Mouse (Mus musculus) myocyte (in vitro differentiated cells): ENCODE measurements around the gene Tspan17.

Source experiments
- E2F4 ChIP-seq: IDR thresholded peaks from one replicate; pipeline ENCODE4 v1.6.1; 2011; ENCODE audit warnings: mild to moderate bottlenecking, control low read depth, moderate library complexity; ENCODE audit not compliant: insufficient read depth
- MAX ChIP-seq: IDR thresholded peaks from one replicate; pipeline ENCODE4 v1.6.1; 2011; ENCODE audit warnings: low read depth, mild to moderate bottlenecking, control low read depth
- MYOD1 ChIP-seq, 3 experiments: IDR thresholded peaks; one replicate each; pipeline ENCODE4 v1.6.1; 2011; ENCODE audit warnings: control low read depth in 2 of 3, low read depth in 2 of 3, mild to moderate bottlenecking in 2 of 3, moderate library complexity in 1 of 3; ENCODE audit not compliant: insufficient read length in 2 of 3, control insufficient read depth in 1 of 3
- POLR2A ChIP-seq: IDR thresholded peaks from one replicate; pipeline ENCODE4 v1.6.1; 2011; ENCODE audit warnings: low read depth, mild to moderate bottlenecking, control low read depth, moderate library complexity; ENCODE audit not compliant: insufficient read length
- POLR2AphosphoS2 ChIP-seq: IDR thresholded peaks from one replicate; pipeline ENCODE4 v1.6.1; 2011; ENCODE audit warnings: low read depth, control low read depth; ENCODE audit not compliant: insufficient read length
- SRF ChIP-seq: IDR thresholded peaks from one replicate; pipeline ENCODE4 v1.6.1; 2011; ENCODE audit warnings: low read depth; ENCODE audit not compliant: control insufficient read depth, insufficient read length
- USF1 ChIP-seq: IDR thresholded peaks from one replicate; pipeline ENCODE4 v1.6.1; 2011; ENCODE audit warnings: low read depth, mild to moderate bottlenecking, control low read depth, moderate library complexity

GRCm38 (mm10) chr13:54760164-54760795 is 28.9 kb upstream of the Tspan17 start:
- TF ChIP-seq POLR2A: no peak
- TF ChIP-seq E2F4: no peak
- TF ChIP-seq MAX: no peak
- no peak for TF ChIP-seq USF1
- no peak for TF ChIP-seq POLR2AphosphoS2
- TF ChIP-seq SRF: no peak
- no peak for TF ChIP-seq MYOD1 (IDR thresholded peaks at IDR 0.05; ENCODE audit: control insufficient read depth in 1 of 3, insufficient read length in 2 of 3, low read depth in 2 of 3)
